Mouse (Mus musculus): Measurements from ENCODE around the gene Crtc2.
A peak's percentile ranks its signal among the peaks of the same experiment; 100 is the strongest.
"Not testable (repeated sequence)": the region's sequence is repeated elsewhere in the genome, so short reads cannot be mapped to it uniquely, and the experiment has no call there.

Gene Crtc2

DNA sequence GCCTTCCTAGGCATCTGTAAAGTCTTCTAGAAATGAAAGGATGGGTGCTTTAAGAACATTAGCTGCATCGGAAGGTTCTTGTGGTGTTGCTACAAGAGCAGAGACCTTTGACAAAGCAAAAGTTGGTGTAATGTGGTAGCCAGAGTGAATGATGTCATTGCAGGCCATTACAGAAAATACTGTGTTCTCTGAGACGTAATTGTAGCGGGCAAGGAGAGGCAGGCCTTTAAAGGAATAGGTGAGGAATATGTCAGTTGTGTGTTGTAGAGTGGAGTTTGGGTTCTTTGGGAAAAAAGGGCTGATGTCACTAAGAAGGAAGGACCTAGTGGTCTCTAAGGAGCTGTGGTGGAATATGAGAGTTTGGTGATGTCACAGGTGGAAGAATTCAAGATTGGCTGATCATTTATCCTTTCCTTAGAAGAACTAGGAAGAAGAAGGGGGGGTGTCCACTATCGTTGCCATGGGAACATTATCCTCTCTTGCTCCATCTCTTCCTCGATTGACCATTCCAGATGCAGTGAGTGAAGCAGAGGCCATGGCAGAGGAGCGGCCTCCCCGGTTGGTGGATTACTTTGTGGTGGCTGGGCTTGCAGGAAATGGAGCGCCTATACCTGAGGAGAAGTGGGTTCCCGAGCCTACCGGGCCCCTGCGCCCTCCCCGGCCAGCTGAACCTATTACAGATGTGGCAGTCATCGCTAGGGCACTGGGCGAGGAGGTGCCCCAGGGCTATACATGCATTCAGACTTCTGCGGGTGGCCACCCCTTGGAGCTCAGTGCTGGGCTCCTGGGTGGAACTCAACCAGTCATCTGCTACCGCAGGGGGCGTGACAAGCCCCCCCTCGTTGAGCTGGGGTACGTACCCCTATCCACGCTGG, 13.2 kb downstream of the Crtc2 start:
- DNase-seq, result no peak

DNA sequence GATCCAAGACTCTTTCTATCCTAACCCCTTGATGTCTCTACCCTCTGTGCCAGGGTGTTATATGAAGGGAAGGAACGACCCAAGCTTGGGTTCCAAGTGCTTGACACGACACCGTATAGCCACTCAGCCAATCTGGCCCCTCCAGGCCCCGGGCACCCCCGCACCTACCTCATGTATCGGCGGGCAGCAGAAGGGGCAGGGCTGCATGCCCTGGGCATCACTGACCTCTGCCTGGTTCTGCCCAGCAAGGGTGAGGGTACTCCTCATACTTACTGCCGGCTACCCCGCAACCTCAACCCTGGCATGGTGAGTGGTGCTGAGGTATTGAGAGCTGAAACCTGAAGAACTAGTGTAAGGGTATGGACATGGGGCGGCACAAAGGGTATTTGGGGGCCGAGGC, 14.2 kb downstream of the Crtc2 start:
- no peak for DNase-seq

DNA sequence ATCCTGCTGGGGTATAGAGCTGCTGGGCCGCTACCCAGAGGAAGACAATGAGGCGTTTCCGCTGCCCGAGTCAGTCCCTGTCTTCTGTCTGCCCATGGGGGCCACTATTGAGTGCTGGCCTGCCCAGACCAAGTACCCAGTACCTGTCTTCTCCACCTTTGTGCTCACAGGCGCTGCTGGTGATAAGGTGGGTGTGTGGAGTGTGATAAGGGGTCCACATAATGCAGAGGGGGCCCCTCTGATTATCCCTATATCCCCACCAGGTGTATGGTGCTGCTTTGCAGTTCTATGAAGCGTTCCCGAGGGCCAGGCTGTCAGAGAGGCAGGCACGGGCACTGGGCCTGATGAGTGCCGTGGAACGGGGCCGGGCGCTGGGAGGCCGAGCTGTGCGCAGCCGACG, 15.0 kb downstream of the Crtc2 start:
- DNase-seq, result no peak

DNA sequence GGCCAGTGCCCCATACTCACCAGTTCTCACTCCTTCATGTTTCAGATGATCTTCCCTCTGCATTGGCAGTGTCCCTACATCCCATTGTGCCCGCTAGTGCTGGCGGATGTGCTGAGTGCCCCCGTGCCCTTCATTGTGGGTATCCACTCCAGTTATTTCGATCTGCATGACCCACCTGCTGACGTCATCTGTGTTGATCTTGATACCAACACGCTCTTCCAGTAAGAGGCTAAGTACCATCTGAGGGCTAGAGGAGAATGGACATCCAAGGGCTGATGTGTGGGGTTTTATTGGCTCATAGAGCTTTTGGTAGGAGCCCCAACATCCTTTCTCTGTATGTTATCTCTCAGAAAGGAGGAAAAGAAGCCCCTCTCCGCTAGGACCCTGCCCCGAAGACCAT, 16.8 kb downstream of the Crtc2 start:
- DNase-seq, result no peak

DNA sequence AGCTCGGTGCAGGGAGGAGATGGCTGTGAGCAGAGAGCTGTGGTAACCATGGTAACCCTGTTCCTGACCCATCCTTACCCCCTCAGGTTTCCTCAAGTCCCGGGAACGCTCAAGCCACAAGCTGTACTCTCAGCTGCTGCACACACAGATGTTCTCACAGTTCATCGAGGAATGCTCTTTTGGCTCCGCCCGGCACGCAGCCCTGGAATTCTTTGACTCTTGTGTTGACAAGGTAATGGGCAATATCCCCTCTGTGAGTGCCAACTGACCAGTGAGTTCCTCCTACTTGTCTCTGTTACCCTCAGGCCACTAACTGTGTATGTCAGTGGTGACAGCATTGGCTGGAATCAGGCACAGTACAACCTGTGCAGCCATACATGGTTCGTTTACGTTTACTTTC, 18.2 kb downstream of the Crtc2 start:
- no peak for DNase-seq

DNA sequence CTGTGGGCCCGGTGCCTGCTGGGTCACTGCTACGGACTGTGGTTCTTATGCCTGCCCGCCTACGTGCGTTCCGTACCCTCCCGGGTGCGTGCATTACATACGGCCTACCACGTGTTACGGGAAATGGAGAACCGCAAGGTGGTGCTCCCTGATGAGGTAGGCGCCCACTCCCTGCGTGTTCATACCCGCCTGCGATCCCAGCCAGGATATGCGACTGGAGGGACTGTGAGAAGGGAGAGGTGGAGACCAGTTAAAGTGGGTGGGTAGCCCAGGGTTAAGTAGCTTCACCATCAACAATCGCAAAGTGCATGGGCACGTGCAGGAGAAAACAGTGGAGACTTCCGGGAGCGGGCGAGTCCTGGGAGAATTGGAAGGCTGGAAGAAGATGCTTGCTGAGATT, 19.9 kb downstream of the Crtc2 start:
- no peak for DNase-seq

DNA sequence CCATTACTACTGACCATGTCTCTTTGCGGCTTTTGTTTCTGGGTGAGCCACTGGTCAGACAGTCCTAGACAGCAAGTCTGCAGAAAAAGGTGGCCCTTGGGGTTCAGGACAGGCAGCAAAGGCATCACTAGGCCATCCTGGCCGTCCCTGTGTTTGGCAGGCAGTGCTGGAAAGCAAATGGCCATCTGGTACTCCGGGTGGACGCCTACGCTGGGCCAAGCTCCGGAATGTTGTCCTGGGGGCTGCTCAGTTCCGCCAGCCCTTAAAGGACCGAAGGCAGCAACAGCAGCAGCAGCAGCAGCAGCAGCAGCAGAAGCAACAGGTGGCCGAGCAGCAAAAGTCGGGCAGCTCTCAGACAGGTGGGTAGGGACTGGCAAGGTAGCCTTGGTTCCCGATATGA, 21.3 kb downstream of the Crtc2 start:
- no peak for DNase-seq

DNA sequence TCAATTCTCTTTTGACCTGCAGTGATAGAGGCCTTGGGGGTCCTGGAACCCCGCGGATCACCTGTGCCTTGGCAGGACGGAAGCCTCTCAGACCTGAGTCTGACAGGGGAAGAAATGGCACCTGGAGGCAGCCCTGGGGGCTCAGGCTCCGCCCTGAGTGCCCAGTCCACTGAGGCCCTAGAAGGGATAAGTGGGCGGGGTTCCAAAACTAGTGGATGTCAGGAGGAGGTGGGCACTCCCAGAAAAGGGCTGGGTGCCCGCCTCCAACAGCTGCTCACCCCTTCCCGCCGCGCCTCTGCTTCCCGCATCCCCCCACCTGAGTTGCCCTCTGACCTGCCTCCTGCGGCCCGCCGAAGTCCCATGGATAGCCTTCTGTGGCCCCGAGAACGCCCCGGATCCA, 22.9 kb downstream of the Crtc2 start:
- DNase-seq, result no peak

DNA sequence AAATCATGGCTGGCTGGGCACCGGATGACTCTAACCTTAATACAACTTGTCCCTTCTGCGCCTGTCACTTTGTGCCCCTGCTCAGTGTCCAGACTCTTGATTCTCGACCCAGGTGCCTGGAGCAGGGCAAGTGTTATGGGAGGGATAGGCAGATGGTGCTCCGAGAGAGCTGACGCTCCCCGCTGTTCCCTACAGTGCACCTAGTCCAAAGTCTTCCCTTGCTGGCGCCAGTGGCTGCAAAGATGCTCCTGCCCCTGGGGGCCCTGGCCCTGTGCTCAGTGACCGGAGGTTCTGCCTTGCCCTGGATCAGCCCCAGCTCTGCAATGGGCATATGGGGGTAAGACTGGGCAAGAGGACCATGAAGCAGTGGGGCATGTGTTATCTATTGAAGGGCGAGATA, 23.8 kb downstream of the Crtc2 start:
- DNase-seq, result no peak

DNA sequence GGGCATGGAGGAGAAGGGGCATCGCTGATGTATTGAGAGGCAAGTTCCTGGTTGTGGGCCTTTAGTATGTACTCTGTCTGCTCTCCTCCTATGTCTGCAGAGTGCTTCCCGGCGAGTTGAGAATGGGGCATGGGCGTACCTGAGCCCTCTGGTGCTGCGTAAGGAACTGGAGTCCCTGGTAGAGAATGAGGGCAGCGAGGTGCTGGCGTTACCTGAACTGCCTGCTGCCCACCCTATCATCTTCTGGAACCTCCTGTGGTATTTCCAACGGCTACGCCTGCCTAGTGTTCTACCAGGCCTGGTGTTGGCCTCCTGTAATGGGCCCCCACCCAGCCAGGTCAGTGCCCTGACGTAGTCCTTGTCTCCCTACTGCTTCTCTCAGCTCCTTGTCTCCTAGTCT, 24.2 kb downstream of the Crtc2 start:
- no peak for DNase-seq

DNA sequence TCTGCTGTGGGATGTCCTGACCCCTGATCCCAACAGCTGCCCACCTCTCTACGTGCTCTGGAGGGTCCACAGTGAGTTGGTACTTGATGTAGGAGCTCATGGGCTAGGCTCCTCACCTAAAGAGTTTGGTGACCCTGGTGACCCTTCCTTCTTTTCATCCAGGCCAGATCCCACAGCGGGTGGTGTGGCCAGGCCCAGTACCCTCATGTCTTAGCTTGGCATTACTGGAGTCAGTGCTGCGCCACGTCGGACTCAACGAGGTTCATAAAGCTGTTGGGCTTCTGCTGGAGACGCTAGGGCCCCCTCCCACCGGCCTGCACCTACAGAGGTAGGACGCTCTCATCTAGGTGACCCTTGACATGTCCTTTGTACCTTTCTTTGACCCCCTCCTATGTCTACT, 25.3 kb downstream of the Crtc2 start:
- no peak for DNase-seq

DNA sequence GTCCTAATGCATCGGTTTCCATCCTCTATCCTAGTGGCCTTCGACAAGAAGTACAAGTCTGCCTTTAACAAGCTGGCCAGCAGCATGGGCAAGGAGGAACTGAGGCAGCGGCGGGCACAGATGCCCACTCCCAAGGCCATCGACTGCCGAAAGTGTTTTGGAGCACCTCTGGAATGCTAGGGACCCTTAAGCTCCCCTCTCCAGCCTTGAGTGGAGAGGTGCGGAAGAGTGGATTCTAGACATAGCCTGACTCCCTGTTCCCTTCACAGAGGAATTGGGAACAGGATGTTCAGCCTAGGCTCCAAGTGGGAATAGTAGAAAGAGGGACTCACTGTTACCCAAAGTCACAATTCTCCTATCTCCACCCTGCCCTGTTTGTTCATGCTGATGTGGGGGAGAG, 25.8 kb downstream of the Crtc2 start:
- no peak for DNase-seq

DNA sequence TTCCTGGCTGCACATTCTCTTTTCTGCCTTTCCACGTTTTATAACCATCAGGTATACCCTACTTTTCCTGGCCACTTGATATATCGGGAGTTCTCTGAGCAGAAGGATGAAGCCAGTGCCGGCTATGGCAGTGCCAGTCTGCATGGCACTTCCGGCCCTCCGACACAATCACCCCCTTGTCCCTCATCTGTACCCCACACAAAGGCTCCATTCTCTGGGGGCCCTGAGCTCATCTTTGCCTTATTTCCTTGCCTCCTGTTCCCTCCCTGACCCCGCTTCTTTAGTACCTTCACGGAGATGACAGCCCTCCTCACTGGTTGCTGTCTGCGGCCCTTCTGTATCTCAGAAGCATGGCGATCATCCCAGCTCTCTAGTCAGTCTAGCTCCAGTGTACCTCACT, 26.7 kb downstream of the Crtc2 start:
- peak; percentile 68 for DNase-seq

DNA sequence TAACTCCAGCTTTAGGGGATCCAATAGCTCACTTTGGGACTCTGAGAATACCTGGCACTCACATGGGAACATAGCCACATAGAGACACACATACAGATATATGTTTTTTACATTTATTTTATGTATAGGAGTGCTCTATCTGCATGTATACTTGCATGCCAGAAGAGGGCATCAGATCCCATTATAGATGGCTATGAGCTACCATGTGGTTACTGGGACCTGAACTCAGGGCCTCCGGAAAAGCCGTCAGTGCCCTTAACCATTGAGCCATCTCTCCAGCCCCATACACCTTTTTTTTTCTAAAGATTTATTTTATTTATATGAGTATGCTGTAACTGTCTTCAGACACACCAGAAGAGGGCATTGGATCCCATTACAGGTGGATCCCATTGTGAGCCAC, 30.2 kb downstream of the Crtc2 start:
- no peak for DNase-seq

DNA sequence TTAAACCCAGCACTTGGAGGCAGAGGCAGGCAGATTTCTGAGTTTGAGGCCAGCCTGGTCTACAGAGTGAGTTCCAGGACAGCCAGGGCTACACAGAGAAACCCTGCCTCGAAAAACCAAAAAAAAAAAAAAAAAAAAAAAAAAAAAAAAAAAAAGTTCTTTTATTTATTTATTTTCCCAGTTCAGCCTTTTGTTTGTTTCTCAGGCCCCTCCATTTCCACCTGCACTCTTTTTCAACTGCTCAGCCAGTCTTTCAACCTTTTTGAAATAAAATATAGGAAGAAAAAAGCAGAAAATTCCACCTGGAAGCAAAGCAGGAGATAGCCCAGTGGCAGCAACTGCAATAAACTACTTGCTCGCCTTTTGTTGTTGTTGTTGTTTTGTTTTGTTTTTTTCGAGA, 35.4 kb downstream of the Crtc2 start:
- not testable (repeated sequence) for DNase-seq

DNA sequence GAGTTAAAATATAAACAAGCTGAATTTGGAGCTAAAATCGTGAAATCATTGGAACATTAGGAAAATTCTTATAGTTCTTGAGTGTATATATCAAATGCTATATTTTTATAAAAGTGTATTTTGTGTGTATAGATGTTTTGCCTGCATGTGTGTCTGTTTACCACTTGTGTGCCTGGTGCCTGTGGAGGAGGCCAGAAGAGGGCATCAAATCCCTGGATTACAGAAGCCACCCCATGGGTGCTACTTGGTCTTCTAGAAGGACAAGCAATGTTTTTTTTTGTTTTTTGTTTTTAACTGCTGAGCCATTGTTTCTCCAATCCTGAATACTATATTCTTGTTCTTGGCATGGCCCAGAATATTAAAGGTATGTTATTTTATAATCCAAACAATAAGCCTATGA, 36.6 kb downstream of the Crtc2 start:
- DNase-seq, result no peak

DNA sequence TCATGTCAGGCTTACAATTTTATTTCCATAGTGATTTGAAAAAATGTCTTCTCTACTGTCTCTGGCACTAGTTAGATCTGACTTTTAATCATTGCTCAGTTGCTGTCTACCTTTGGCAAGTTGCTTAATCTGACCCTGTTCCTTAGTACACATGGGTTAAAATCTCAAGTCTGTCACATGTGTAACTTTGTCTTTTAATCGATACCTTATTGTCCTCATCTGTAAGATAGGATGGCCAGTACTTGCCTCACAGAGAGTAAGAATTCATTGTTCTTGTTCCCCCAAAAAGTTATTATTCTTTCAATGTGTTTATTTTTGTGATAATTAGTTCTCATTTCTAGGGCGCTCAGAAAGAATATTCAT, 38.0 kb downstream of the Crtc2 start:
- DNase-seq, result no peak

DNA sequence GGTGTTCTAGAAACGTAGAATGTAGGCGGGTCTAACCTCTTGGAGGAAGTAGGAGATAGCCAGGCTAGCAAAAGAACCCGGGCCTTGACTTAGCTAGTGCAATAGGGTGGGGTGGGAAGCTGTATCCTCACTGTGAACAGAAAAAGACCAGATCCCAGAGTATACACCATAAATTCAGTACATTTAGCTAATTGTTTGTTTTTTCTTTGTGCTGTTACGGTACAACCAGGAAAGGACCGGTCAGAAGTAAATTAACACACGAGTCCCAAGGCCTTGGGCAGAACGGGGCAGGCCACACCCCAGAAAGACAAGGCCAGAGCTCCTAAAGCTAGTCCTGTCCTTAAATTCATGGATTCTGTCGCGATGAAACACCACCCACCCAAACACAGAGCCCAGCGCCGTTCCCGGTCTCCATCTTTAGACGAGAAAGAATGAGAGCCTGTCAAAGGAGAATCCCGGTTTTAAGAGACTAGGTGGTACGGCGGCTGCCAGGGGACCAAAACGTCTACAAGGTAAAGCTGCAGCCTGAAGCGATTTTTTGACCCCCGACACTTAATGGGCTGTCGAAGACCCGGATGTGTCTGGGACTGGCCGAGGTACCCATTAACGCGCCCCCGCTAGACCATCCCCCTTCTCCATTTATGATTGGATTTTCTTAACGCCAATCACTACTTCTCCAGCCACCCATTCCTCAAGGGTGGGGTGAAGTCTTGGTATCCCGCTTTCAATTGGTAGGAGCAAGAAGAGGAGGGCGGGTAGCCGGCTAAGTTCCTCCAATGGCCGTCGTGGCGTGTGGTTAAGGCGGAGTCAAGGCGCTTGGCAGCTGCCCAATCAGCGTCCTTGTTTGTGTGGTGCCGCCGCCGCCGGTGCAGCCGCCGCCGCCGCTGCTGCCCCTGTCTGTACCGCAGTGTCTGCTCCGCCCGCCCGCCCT, 38.6 kb downstream of the Crtc2 start, which contains the start of gene Gatad2b:
Gatad2b (plus strand) TSS at position 834 of the 931 bp plus-strand sequence.
- DNase-seq, result peak; percentile 100

DNA sequence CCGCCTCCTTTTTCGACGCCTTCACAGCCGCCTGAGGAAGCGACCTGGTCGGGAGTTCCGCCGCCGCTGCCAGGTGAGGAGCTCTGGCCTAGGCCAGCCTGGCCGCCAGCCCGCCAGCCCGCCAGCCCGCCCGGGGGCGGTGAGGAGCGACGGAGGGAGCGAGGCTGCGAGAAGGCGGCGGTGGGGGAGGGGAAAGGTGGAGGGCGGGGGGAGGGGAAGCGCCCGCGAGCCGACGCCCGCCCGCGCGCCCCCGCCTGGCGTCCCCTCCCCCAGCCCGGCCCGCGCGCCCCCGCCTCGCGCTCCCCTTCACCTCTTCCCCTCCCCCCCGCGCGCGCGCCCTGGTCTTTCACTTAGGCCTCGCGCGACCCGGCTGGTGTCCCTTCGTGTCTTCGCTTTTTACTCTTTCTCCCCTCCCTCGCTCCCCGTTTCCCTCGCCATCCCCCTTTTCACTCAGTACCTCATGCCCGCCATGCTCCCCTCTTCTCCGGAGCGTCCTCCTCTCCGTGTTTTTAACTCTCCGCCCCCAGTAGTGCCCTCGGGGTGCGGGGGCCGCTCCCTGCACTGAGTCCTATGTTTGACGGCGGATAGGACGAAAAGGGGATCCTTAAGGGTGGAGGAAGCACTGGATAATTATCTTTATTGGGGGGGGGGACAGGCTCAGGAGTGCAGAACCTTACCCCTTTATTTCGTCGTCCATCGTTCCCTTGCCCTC, 39.5 kb downstream of the Crtc2 start:
- peak; percentile 40 for DNase-seq

DNA sequence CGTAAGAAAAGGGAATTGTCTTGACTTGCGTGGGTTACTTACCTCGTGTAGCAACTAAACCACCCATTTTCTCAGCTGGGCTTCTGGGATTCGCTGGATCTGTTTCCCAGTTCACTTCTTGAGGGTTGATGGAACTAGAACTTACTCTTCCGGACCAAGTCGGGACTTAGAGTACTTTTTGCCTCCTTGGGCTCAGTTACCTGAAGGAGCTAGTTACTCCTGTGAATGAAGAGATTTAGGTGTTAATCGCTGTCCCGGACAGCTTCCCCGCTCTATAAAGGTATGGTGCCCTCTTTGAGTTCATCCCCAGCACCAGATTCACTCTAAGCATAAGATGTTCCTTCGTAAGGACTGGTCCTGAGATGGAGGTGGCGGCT, 40.1 kb downstream of the Crtc2 start:
- DNase-seq, result no peak

DNA sequence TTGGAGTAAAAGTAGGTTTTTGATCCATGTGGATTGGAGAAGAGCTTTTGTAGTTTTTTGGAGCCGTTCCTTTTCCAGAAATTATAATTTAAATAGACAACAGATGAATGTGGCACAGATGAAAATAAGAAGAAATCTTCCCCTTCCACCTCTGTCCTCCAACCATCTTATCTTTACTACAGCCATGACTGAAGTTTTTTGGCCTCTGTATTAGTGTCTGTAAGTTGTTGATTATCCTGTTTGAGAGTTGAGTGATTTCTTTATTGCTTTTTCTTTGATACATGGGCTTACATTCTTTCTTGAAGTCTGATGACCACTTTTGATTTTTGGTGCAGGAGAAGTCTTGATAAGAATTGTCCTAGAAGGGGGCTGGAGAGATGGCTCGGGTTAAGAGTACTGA, 40.7 kb downstream of the Crtc2 start:
- DNase-seq, result no peak

DNA sequence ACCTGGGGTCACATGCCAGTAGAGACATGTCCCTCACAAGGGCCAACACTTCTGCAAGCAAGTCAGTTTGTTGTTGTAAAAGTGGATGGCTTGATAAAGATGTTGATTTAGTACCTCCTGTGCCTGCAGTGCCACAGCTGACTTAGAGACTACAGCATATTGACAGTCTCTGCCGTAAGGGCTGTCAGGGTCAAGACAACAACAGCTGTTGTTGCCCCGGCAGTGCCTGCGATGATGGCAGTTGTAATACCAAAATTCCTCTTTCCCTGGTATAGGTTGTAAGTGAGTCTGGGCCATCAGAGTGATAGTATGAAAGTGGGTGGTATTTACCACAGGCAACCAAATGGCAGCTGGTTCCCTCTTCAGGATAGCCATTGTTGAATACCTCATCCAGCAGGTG, 51.8 kb downstream of the Crtc2 start:
- DNase-seq, result no peak

DNA sequence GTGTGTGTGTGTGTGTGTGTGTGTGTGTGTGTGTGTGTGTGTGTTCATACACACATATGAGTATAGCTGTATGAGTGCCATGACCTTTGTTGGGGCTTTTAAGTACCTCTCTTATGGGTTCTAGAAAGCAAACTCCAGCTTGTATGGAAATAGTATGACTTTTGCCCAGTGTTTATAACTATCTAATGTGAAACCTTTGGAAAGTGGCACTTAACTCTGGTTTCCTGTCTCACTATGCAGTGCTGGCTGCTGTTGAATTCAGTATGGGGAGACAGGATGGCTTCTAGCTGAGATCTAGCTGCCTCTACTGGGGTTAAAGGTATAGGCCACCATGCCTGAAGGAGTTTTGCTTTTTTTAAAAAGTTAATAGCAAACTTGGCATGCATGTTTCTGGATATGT, 55.6 kb downstream of the Crtc2 start:
- no peak for DNase-seq

DNA sequence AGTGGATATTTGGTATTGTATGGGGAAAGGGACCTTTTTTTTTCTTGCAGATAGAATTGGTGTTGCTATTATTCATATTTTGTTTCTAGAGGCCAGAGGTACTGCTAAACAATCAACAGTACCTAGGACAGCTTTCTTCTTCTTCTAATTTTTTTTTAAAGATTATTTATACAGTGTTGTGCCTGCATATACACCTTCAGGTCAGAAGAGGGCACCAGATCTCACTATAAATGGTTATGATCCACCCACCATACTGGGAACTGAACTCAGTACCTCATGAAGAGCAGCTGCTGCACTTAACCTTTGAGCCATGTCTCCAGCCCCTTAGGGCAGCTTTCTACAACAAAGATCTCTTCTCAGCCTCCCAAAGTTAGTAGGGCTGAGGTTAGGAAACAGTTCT, 59.4 kb downstream of the Crtc2 start:
- DNase-seq, result no peak
